Mouse (Mus musculus) left cerebral cortex, adult 2 months (tissue): ENCODE measurements around the gene Eomes. TPM values are rescaled to one million over a fixed set of nuclear protein-coding genes. Genes with fewer than 3 reads are reported as not detected.

Experiments used
- DNase-seq, 2 experiments: peaks; one replicate each; pipeline ENCODE4 v3.0.0; 2021 to 2022; ENCODE audit warnings: low spot score in 2 of 2, mixed read lengths in 1 of 2; ENCODE audit errors: extremely low spot score in 1 of 2
- H3K27ac ChIP-seq: fragments of 200-600 bp; 2 replicates; pipeline ENCODE4 v1.8.1; 2022
- H3K4me3 ChIP-seq: fragments of 200-600 bp; 2 replicates; pipeline ENCODE4 v1.8.1; 2022
- CTCF ChIP-seq: fragments of 200-600 bp; IDR thresholded peaks from 2 replicates; pipeline ENCODE4 v1.8.1; 2022; ENCODE audit warnings: antibody characterized with exemption, mild to moderate bottlenecking, moderate library complexity
- intact Hi-C: fragments of 180-260 bp; cut with DNase I; formaldehyde crosslinking; loops from one replicate; pipeline ENCODE4 v1.15.1; 2025
- total RNA-seq, 2 experiments: library from RNA; stranded (reverse); gene quantifications; 2 replicates each; pipeline ENCODE4 v1.2.3; 2021

Eomes gene
- total RNA-seq, 2 experiments from 2014 or later = 0.16 TPM; not detected in 1

GRCm38 (mm10) chr9:118508601-118509000 lies 30.6 kb downstream of the Eomes start:
- no peak for DNase-seq
- Histone ChIP-seq H3K4me3 (peak overlapping the region; percentile 99; the same call in 1 of the 2 replicates), H3K27ac (peak overlapping the region; percentile 50; the same call in 1 of the 2 replicates)
- intact Hi-C loops = no loop called here
- no peak for TF ChIP-seq CTCF

- no peak for DNase-seq
- Histone ChIP-seq H3K4me3 (no peak overlapping the region), H3K27ac (no peak overlapping the region)
- intact Hi-C loops = no loop called here
- TF ChIP-seq CTCF = no peak
Observed at GRCm38 (mm10) chr9:118510941-118511690, 33.1 kb downstream of the Eomes start.

- intact Hi-C loops = no loop called here
- Histone ChIP-seq H3K4me3 (no peak overlapping the region), H3K27ac (no peak overlapping the region)
- DNase-seq = no peak
- no peak for TF ChIP-seq CTCF
Observed at GRCm38 (mm10) chr9:118512681-118513233, 34.7 kb downstream of the Eomes start.

- Histone ChIP-seq H3K27ac (no peak overlapping the region), H3K4me3 (no peak overlapping the region)
- intact Hi-C loops = no loop called here
- no peak for TF ChIP-seq CTCF
- DNase-seq = no peak
Observed at GRCm38 (mm10) chr9:118515476-118515875, 37.5 kb downstream of the Eomes start.

- intact Hi-C loops = no loop called here
- H3K27ac ChIP-seq = no peak overlapping the region
Observed at GRCm38 (mm10) chr9:118516162-118516561, 38.1 kb downstream of the Eomes start.

GRCm38 (mm10) chr9:118517619-118518018 lies 39.6 kb downstream of the Eomes start:
- intact Hi-C loops = no loop called here
- TF ChIP-seq CTCF = no peak
- no peak for DNase-seq
- no peak overlapping the region for H3K4me3 ChIP-seq
- H3K27ac ChIP-seq = no peak overlapping the region

More at GRCm38 (mm10) chr9:118516162-118516561, 38.1 kb downstream of the Eomes start:
- TF ChIP-seq CTCF = no peak
- DNase-seq = no peak
- H3K4me3 ChIP-seq = no peak overlapping the region

- Histone ChIP-seq H3K4me3 (no peak overlapping the region), H3K27ac (no peak overlapping the region)
- no peak for TF ChIP-seq CTCF
- intact Hi-C loops = no loop called here
- no peak for DNase-seq
Observed at GRCm38 (mm10) chr9:118519101-118519500, 41.1 kb downstream of the Eomes start.

GRCm38 (mm10) chr9:118520011-118520410 lies 42.0 kb downstream of the Eomes start:
- TF ChIP-seq CTCF = no peak
- intact Hi-C loops = no loop called here
- DNase-seq = no peak

GRCm38 (mm10) chr9:118520858-118521257 lies 42.8 kb downstream of the Eomes start:
- Histone ChIP-seq H3K4me3 (no peak overlapping the region), H3K27ac (no peak overlapping the region)
- intact Hi-C loops = no loop called here
- no peak for TF ChIP-seq CTCF
- DNase-seq = no peak

More at GRCm38 (mm10) chr9:118520011-118520410, 42.0 kb downstream of the Eomes start:
- no peak overlapping the region for H3K4me3 ChIP-seq
- no peak overlapping the region for H3K27ac ChIP-seq

- intact Hi-C loops = no loop called here
- DNase-seq = no peak
- no peak overlapping the region for H3K27ac ChIP-seq
- no peak overlapping the region for H3K4me3 ChIP-seq
- TF ChIP-seq CTCF = no peak
Observed at GRCm38 (mm10) chr9:118521659-118522058, 43.6 kb downstream of the Eomes start.

- no peak overlapping the region for H3K27ac ChIP-seq
- no peak for DNase-seq
- no peak overlapping the region for H3K4me3 ChIP-seq
- intact Hi-C loops = no loop called here
- no peak for TF ChIP-seq CTCF
Observed at GRCm38 (mm10) chr9:118523738-118524137, 45.7 kb downstream of the Eomes start.

- intact Hi-C loops = no loop called here
- H3K4me3 ChIP-seq = no peak overlapping the region
- TF ChIP-seq CTCF = no peak
- no peak overlapping the region for H3K27ac ChIP-seq
- no peak for DNase-seq
Observed at GRCm38 (mm10) chr9:118527056-118527455, 49.0 kb downstream of the Eomes start.

- TF ChIP-seq CTCF = no peak
- DNase-seq = no peak
- intact Hi-C loops = no loop called here
- H3K4me3 ChIP-seq = no peak overlapping the region
- no peak overlapping the region for H3K27ac ChIP-seq
Observed at GRCm38 (mm10) chr9:118529783-118530182, 51.8 kb downstream of the Eomes start.
